ENCODE assay signal across 10 mouse cellular contexts in the genomic region with DNA sequence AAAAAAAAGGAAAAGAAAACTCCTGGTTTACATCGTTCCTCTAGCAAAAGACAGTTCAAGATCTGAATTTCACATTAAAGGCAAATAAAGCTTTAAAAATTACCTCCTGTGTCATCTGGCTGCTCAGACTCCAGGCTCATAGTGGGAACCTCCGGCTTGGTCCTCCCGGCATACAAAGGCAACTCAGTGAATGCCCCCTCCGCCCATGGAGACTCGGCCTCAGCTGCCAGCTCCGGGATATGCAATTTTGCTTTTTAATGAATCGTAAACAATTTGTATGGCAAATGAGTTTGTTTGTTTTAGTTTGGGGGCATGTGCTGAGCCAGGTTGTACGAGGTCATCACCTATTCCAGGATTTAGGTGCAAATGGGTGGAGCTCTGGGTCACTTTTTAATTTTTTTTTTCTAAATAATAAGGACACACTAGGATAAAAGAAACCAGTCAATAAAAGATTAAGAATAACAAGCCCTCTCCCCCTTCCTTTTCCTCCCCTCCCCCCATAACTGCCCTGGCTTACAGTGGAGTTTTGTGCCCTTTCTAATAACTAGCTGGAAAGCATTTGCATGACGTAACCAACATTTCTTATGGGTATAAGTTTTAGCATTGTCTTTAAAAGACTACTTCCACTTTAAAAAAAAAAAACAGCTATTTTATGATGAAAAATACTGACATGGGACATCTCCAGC.
DNase-seq lines count a peak whose midpoint lies in the region; ATAC-seq and TF ChIP-seq lines count a peak whose summit lies in the region.
"Had no signal": no experiment of that assay in that cellular context is flagged by ENCODE, and none has a peak within 500 bp of the region (broad histone marks: within the 10 kb centered on the region; RNA-seq: fewer than 3 reads in every experiment).

No protein-coding gene starts in this region.

- no peak for ATAC-seq in embryonic facial prominence, embryonic 13.5 days (ENCODE audit: insufficient number of reproducible peaks, insufficient read depth, low FRiP score, low TSS enrichment, low read depth)
- no peak for ATAC-seq in hindbrain, embryonic 14.5 days (ENCODE audit: low FRiP score)
- ATAC-seq in midbrain, embryonic 15.5 days (replicated peaks), result no peak
- no peak for ATAC-seq in megakaryocyte progenitor cell, adult 5-6 weeks (replicated peaks; ENCODE audit: poor library complexity)

- intact Hi-C loops in gastrocnemius, adult 2 months (cut with DNase I), result no loop called here

- 28% methylated on average over 9 of the region's 9 CpGs for WGBS in embryonic facial prominence, embryonic 13.5 days
- WGBS in hindbrain, embryonic 14.5 days, result 19% methylated on average over 9 of the region's 9 CpGs
- WGBS in midbrain, embryonic 15.5 days, result 32% methylated on average over 9 of the region's 9 CpGs

- peaks cover 14% of the 10 kb centered on the region for H3K4me1 ChIP-seq in embryonic facial prominence, embryonic 13.5 days
- H3K4me1 ChIP-seq in hindbrain, embryonic 14.5 days (replicated peaks; ENCODE audit: control insufficient read depth, insufficient read depth, low read length), result peaks cover 2% of the 10 kb centered on the region
- peaks cover 6% of the 10 kb centered on the region; the same call in 1 of the 2 replicates for H3K4me1 ChIP-seq in midbrain, embryonic 15.5 days

- peak overlapping the region; percentile 62 for H3K4me3 ChIP-seq in gastrocnemius, adult 2 months
- peak overlapping the region; percentile 37 for H3K4me3 ChIP-seq in embryonic facial prominence, embryonic 13.5 days
- H3K4me3 ChIP-seq in hindbrain, embryonic 14.5 days (replicated peaks; ENCODE audit: low read length), result peak overlapping the region; percentile 30
- peak overlapping the region; percentile 26 for H3K4me3 ChIP-seq in midbrain, embryonic 15.5 days
- H3K4me3 ChIP-seq: kidney, embryonic 15.5 days had no signal

- peak overlapping the region; percentile 55 for H3K4me2 ChIP-seq in embryonic facial prominence, embryonic 13.5 days
- peak overlapping the region; percentile 37 for H3K4me2 ChIP-seq in hindbrain, embryonic 14.5 days (replicated peaks)
- peak overlapping the region; percentile 21 for H3K4me2 ChIP-seq in midbrain, embryonic 15.5 days
- H3K4me2 ChIP-seq: kidney, embryonic 15.5 days had no signal

- DNase-seq in gastrocnemius, adult 2 months, result peak; percentile 32
- no peak for DNase-seq in gastrocnemius, postnatal 4 days (ENCODE audit: low spot score in 2 of 2)
- no peak for DNase-seq in hindbrain, embryonic 14.5 days (ENCODE audit: low spot score)
- no peak for DNase-seq in right cerebral cortex, adult 2 months (ENCODE audit: low spot score in 2 of 2)
- no peak for DNase-seq in layer of hippocampus, adult 8-10 months (ENCODE audit: low spot score in 2 of 2)
- DNase-seq: B cell, adult 2 months had no signal

- TF ChIP-seq CTCF in gastrocnemius, adult 2 months (IDR thresholded peaks at IDR 0.05), result no peak

- H3K9me3 ChIP-seq in embryonic facial prominence, embryonic 13.5 days, result no peaks in the 10 kb centered on the region
- no peaks in the 10 kb centered on the region for H3K9me3 ChIP-seq in hindbrain, embryonic 14.5 days (ENCODE audit: control insufficient read depth, low read length)
- H3K9me3 ChIP-seq in midbrain, embryonic 15.5 days, result no peaks in the 10 kb centered on the region
- H3K9me3 ChIP-seq: kidney, embryonic 15.5 days had no signal

- no peaks in the 10 kb centered on the region for H3K36me3 ChIP-seq in embryonic facial prominence, embryonic 13.5 days
- H3K36me3 ChIP-seq in hindbrain, embryonic 14.5 days (replicated peaks; ENCODE audit: control insufficient read depth, insufficient read depth), result no peaks in the 10 kb centered on the region
- no peaks in the 10 kb centered on the region for H3K36me3 ChIP-seq in midbrain, embryonic 15.5 days (replicated peaks)
- H3K36me3 ChIP-seq: kidney, embryonic 15.5 days had no signal

- H3K27ac ChIP-seq in gastrocnemius, adult 2 months, result peak overlapping the region; percentile 55; the same call in 1 of the 2 replicates
- peak overlapping the region; percentile 57 for H3K27ac ChIP-seq in embryonic facial prominence, embryonic 13.5 days
- peak overlapping the region; percentile 77 for H3K27ac ChIP-seq in hindbrain, embryonic 14.5 days
- H3K27ac ChIP-seq in midbrain, embryonic 15.5 days, result no peak overlapping the region; the same call in 1 of the 2 replicates
- H3K27ac ChIP-seq: kidney, embryonic 15.5 days had no signal

- H3K27me3 ChIP-seq in embryonic facial prominence, embryonic 13.5 days, result peaks cover 10% of the 10 kb centered on the region
- H3K27me3 ChIP-seq in hindbrain, embryonic 14.5 days (ENCODE audit: control insufficient read depth, insufficient read depth, low read length), result no peaks in the 10 kb centered on the region
- H3K27me3 ChIP-seq in midbrain, embryonic 15.5 days (replicated peaks), result no peaks in the 10 kb centered on the region
- H3K27me3 ChIP-seq: kidney, embryonic 15.5 days had no signal

- H3K9ac ChIP-seq in embryonic facial prominence, embryonic 13.5 days, result peak overlapping the region; percentile 57; the same call in 1 of the 2 replicates
- peak overlapping the region; percentile 46 for H3K9ac ChIP-seq in hindbrain, embryonic 14.5 days
- no peak overlapping the region for H3K9ac ChIP-seq in midbrain, embryonic 15.5 days
- H3K9ac ChIP-seq: kidney, embryonic 15.5 days had no signal
